8 mouse cellular contexts compared by ENCODE assay signal in the genomic region with DNA sequence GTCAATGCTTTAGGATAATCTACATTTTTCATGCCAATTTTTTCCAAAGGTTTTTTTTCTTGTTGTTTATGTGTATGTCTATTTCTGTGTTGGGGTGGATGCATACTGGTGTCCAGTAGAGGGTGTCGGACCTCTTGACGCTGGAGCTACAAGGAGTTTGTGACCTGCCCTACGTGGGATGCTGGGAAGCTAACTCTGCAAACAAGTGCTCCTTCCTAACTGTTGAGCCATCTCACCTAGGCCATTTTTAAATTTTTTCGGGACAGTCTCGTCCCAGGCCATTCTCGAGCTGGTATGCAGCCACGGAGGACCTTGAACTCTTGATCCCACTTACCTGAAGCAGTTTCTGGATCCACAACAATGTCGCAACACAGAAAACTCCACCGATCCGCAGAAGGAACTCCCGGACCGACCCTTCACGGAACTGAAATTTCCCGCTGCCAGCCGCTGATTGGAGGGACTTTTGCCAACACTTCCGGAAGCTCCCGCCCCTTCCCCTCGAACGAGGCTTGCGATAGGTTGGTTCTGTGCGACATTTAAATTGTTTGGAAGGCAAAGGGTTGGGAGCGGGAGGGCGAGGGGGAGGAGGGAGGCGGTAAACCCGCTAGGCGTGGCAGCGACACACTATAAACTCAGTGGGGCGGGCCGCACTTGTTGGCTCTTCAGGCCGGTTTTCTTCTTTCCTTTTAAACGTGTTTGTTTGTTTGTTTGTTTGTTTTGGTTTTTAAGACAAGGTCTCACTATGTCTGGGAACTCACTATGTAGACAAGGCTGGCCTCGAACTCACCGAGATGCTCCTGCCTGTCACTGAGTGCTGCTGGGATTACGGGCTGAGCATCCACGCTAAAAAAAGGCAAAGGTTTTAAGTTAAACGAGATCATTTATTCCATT. TPM values are rescaled to one million over a fixed set of nuclear protein-coding genes. Genes with fewer than 3 reads are reported as not detected.
DNase-seq lines count a peak whose midpoint lies in the region; ATAC-seq lines count a peak whose summit lies in the region.

A gene (minus strand): TSS at position 633 of the 891 bp plus-strand sequence.

- peaks cover 29% of the 10 kb centered on the region for H3K36me3 ChIP-seq in heart, embryonic 10.5 days
- peaks cover 35% of the 10 kb centered on the region for H3K36me3 ChIP-seq in kidney, embryonic 15.5 days

- no peaks in the 10 kb centered on the region for H3K9me3 ChIP-seq in heart, embryonic 10.5 days
- no peaks in the 10 kb centered on the region for H3K9me3 ChIP-seq in kidney, embryonic 15.5 days (replicated peaks)

- peaks cover 10% of the 10 kb centered on the region for H3K4me1 ChIP-seq in heart, embryonic 10.5 days
- peaks cover 17% of the 10 kb centered on the region for H3K4me1 ChIP-seq in kidney, embryonic 15.5 days

- peak within 1 kb of the TSS; percentile 75 for H3K4me3 ChIP-seq in heart, embryonic 10.5 days
- H3K4me3 ChIP-seq in kidney, embryonic 15.5 days (replicated peaks) = peak within 1 kb of the TSS; percentile 69

- H3K4me2 ChIP-seq in kidney, embryonic 15.5 days = peak within 1 kb of the TSS; percentile 67

- WGBS in heart, embryonic 10.5 days = 3% methylated on average over 36 of the region's 36 CpGs
- 2% methylated on average over 36 of the region's 36 CpGs for WGBS in kidney, embryonic 15.5 days

- H3K9ac ChIP-seq in kidney, embryonic 15.5 days = peak within 1 kb of the TSS; percentile 55

- peak; percentile 97 for ATAC-seq in erythroblast, adult 5-6 weeks (replicated peaks; ENCODE audit: low FRiP score, poor library complexity, severe bottlenecking)
- ATAC-seq in kidney, embryonic 15.5 days (replicated peaks; ENCODE audit: low FRiP score) = peak; percentile 96
- peak; percentile 98 for ATAC-seq in monocyte, adult 5-6 weeks (replicated peaks; ENCODE audit: insufficient number of reproducible peaks, low FRiP score, low TSS enrichment, poor library complexity, severe bottlenecking)

- H3K27me3 ChIP-seq in heart, embryonic 10.5 days (ENCODE audit: insufficient read depth, poor library complexity, severe bottlenecking) = no peaks in the 10 kb centered on the region
- H3K27me3 ChIP-seq in kidney, embryonic 15.5 days = no peaks in the 10 kb centered on the region

- DNase-seq in B cell, adult 2 months = peak; percentile 88
- peak; percentile 93 for DNase-seq in brain, adult 2 months (ENCODE audit: low read depth, low spot score)
- peak; percentile 98 for DNase-seq in heart, embryonic 10.5 days (ENCODE audit: low spot score)
- DNase-seq in liver = peak; percentile 96
- DNase-seq in spleen, postnatal 4 days (ENCODE audit: low spot score in 2 of 2) = peak; percentile 95 to 96

- H3K27ac ChIP-seq in heart, embryonic 10.5 days = peak within 1 kb of the TSS; percentile 90
- H3K27ac ChIP-seq in kidney, embryonic 15.5 days = peak within 1 kb of the TSS; percentile 84

RNA-seq across cellular contexts. Expression of the gene that starts here (rescaled TPM):
- total RNA-seq in erythroblast, adult 5-6 weeks (2015; ENCODE audit: low replicate concordance) = 42.8 and 49.2 TPM in 2 replicates
- 64.0 and 79.3 TPM in 2 replicates for total RNA-seq in erythroblast, adult 5-6 weeks (2017; ENCODE audit: low replicate concordance)
- polyA plus RNA-seq in heart, embryonic 10.5 days (2016; fragmentation: Nextera tagmentation; extraction: Ambion mirVana) = 55.9 and 65.2 TPM in 2 replicates
- polyA plus RNA-seq in kidney, embryonic 15.5 days (2015; fragmentation: Nextera tagmentation; extraction: Ambion mirVana) = 47.8 and 53.9 TPM in 2 replicates
- 2.2 to 12.5 TPM (median 10.1 TPM) in 3 replicates for total RNA-seq in monocyte, adult 5-6 weeks (2017)

Comparison
In these comparisons a context has a peak if more than half of its experiments do, and no peak if none do; other contexts are left out.
1. Peak in every context shown above with its lines: DNase-seq, ATAC-seq, H3K4me3 ChIP-seq and H3K27ac ChIP-seq.